Mouse (Mus musculus) kidney, embryonic 16.5 days (tissue): Measurements from ENCODE around the gene Gdi1. TPM values are rescaled to one million over a fixed set of nuclear protein-coding genes. Genes with fewer than 3 reads are reported as not detected.

Experiments
- ATAC-seq: fragments of 200-750 bp; cut with Nextera tagmentation; 2 replicates; pipeline ENCODE4 v1.8.0; 2017; ENCODE audit warnings: moderate TSS enrichment; ENCODE audit not compliant: low FRiP score, low TSS enrichment
- H3K27ac ChIP-seq: fragments of 300-500 bp; sonication (generic); 2 replicates; pipeline ENCODE4 v1.5.1; 2014; ENCODE audit warnings: low read length
- H3K27me3 ChIP-seq: fragments of 300-500 bp; sonication (generic); 2 replicates; pipeline ENCODE4 v1.6.1; 2014; ENCODE audit warnings: low read length, control low read depth, mixed read lengths; ENCODE audit not compliant: insufficient read depth
- H3K36me3 ChIP-seq: fragments of 300-500 bp; sonication (generic); 2 replicates; pipeline ENCODE4 v1.6.1; 2014; ENCODE audit warnings: low read length, control low read depth, mixed read lengths; ENCODE audit not compliant: insufficient read depth
- H3K4me1 ChIP-seq: fragments of 300-500 bp; sonication (generic); 2 replicates; pipeline ENCODE4 v1.6.1; 2014; ENCODE audit warnings: low read length, control low read depth, mixed read lengths; ENCODE audit not compliant: insufficient read depth
- H3K4me2 ChIP-seq: fragments of 300-500 bp; sonication (generic); replicated peaks from 2 replicates; pipeline ENCODE4 v1.6.1; 2014; ENCODE audit warnings: low read depth, low read length
- H3K4me3 ChIP-seq: fragments of 300-500 bp; sonication (generic); 2 replicates; pipeline ENCODE4 v1.5.1; 2014; ENCODE audit warnings: mild to moderate bottlenecking, low read length
- H3K9ac ChIP-seq: fragments of 300-500 bp; sonication (generic); replicated peaks from 2 replicates; pipeline ENCODE4 v1.6.1; 2014; ENCODE audit warnings: low read length
- H3K9me3 ChIP-seq: fragments of 300-500 bp; sonication (generic); 2 replicates; pipeline ENCODE4 v1.6.1; 2016; ENCODE audit warnings: low read length, control low read depth
- WGBS: fragments of 180-500 bp; shearing (Covaris S2); extraction: QIAGEN DNeasy Blood & Tissue Kit; methylation state at CpG from one replicate; pipeline ENCODE4 v1.1.7; 2014; 5-methylcytosine and 5-hydroxymethylcytosine counted together
- polyA plus RNA-seq: library from polyadenylated mRNA; unstranded; fragments of >200 nt; fragmentation: Nextera tagmentation; extraction: Ambion mirVana; gene quantifications from 2 replicates; pipeline ENCODE4 v1.2.1, GENCODE M21; 2015

The Gdi1 gene
- polyA plus RNA-seq, 1 experiment from 2014 or later: 219 TPM

GRCm38 (mm10) chrX:74281732-74282394 is 22.9 kb upstream of the Gdi1 start, which contains the start of the genes Taz and Dnase1l1:
Taz (plus strand) TSS chrX:74281912.
Dnase1l1 (minus strand) TSS chrX:74282337.
- Histone ChIP-seq H3K4me1 (peaks cover 11% of the 10 kb centered on the region), H3K9ac (peak within 1 kb of the TSS; percentile 75), H3K4me2 (peak within 1 kb of the TSS; percentile 79), H3K9me3 (no peaks in the 10 kb centered on the region), H3K27me3 (no peaks in the 10 kb centered on the region), H3K4me3 (peak within 1 kb of the TSS; percentile 58), H3K27ac (peak within 1 kb of the TSS; percentile 77), H3K36me3 (no peaks in the 10 kb centered on the region; the same call in 1 of the 2 replicates)
- peak; percentile 97 for ATAC-seq
- 28% methylated on average over 16 of the region's 16 CpGs for WGBS

- peak overlapping the region; percentile 75 for H3K9ac ChIP-seq
- peak overlapping the region; percentile 77 for H3K27ac ChIP-seq
- peak overlapping the region; percentile 58 for H3K4me3 ChIP-seq
- H3K36me3 ChIP-seq: no peaks in the 10 kb centered on the region; the same call in 1 of the 2 replicates
- H3K4me1 ChIP-seq: peaks cover 11% of the 10 kb centered on the region
- peak; percentile 59 for ATAC-seq
- no peaks in the 10 kb centered on the region for H3K27me3 ChIP-seq
- H3K9me3 ChIP-seq: no peaks in the 10 kb centered on the region
- peak overlapping the region; percentile 79 for H3K4me2 ChIP-seq
- WGBS: 23% methylated on average over 39 of the region's 39 CpGs
These were observed 22.3 kb upstream of the Gdi1 start for GRCm38 (mm10) chrX:74282395-74283091.

GRCm38 (mm10) chrX:74283092-74283437 is 21.7 kb upstream of the Gdi1 start:
- H3K4me1 ChIP-seq: peaks cover 11% of the 10 kb centered on the region
- H3K9me3 ChIP-seq: no peaks in the 10 kb centered on the region
- no peaks in the 10 kb centered on the region for H3K27me3 ChIP-seq
- ATAC-seq: peak; percentile 13; the same call in 1 of the 2 replicates
- peak overlapping the region; percentile 77 for H3K27ac ChIP-seq
- peak overlapping the region; percentile 58 for H3K4me3 ChIP-seq
- H3K4me2 ChIP-seq: peak overlapping the region; percentile 56
- WGBS: 38% methylated on average over 5 of the region's 5 CpGs
- no peaks in the 10 kb centered on the region; the same call in 1 of the 2 replicates for H3K36me3 ChIP-seq
- peak overlapping the region; percentile 75 for H3K9ac ChIP-seq

GRCm38 (mm10) chrX:74293431-74293830 is 11.4 kb upstream of the Gdi1 start:
- no peak overlapping the region for H3K4me3 ChIP-seq
- WGBS: 83% methylated on average over 4 of the region's 4 CpGs
- H3K27ac ChIP-seq: no peak overlapping the region
- 0 out of 2 replicates have a peak, but pooled peaks cover 4% of the 10 kb centered on the region for H3K4me1 ChIP-seq
- no peaks in the 10 kb centered on the region for H3K27me3 ChIP-seq
- 0 out of 2 replicates have a peak, but pooled peaks cover 7% of the 10 kb centered on the region for H3K36me3 ChIP-seq
- H3K9me3 ChIP-seq: no peaks in the 10 kb centered on the region
- no peak overlapping the region for H3K9ac ChIP-seq
- H3K4me2 ChIP-seq: no peak overlapping the region
- no peak for ATAC-seq

GRCm38 (mm10) chrX:74296538-74297448 is 8.0 kb upstream of the Gdi1 start, which contains the start of gene Atp6ap1:
Atp6ap1 (plus strand) TSS chrX:74297097.
- peak within 1 kb of the TSS; percentile 66 for H3K4me2 ChIP-seq
- H3K4me1 ChIP-seq: 0 out of 2 replicates have a peak, but pooled peaks cover 4% of the 10 kb centered on the region
- peak within 1 kb of the TSS; percentile 38; the same call in 1 of the 2 replicates for H3K27ac ChIP-seq
- ATAC-seq: peak; percentile 99
- peak within 1 kb of the TSS; percentile 73 for H3K9ac ChIP-seq
- H3K9me3 ChIP-seq: no peaks in the 10 kb centered on the region
- no peaks in the 10 kb centered on the region for H3K27me3 ChIP-seq
- peaks cover 7% of the 10 kb centered on the region for H3K36me3 ChIP-seq
- WGBS: 20% methylated on average over 37 of the region's 37 CpGs
- peak within 1 kb of the TSS; percentile 71 for H3K4me3 ChIP-seq

- 76% methylated on average over 1 of the region's 1 CpGs for WGBS
- H3K9ac ChIP-seq: no peak overlapping the region
- no peak overlapping the region for H3K27ac ChIP-seq
- H3K4me1 ChIP-seq: 0 out of 2 replicates have a peak, but pooled peaks cover 4% of the 10 kb centered on the region
- no peak overlapping the region for H3K4me2 ChIP-seq
- H3K9me3 ChIP-seq: no peaks in the 10 kb centered on the region
- no peaks in the 10 kb centered on the region for H3K27me3 ChIP-seq
- H3K4me3 ChIP-seq: no peak overlapping the region
- H3K36me3 ChIP-seq: peaks cover 15% of the 10 kb centered on the region
- no peak for ATAC-seq
These were observed 6.5 kb upstream of the Gdi1 start for GRCm38 (mm10) chrX:74298348-74298747.

GRCm38 (mm10) chrX:74299721-74300120 is 5.1 kb upstream of the Gdi1 start:
- ATAC-seq: no peak
- WGBS: 89% methylated on average over 3 of the region's 3 CpGs
- Histone ChIP-seq H3K36me3 (peaks cover 22% of the 10 kb centered on the region), H3K27ac (no peak overlapping the region), H3K9ac (no peak overlapping the region), H3K9me3 (no peaks in the 10 kb centered on the region), H3K4me2 (no peak overlapping the region), H3K27me3 (no peaks in the 10 kb centered on the region; the same call in 1 of the 2 replicates), H3K4me3 (no peak overlapping the region), H3K4me1 (peaks cover 8% of the 10 kb centered on the region; the same call in 1 of the 2 replicates)

GRCm38 (mm10) chrX:74312540-74313464 is 8.0 kb downstream of the Gdi1 start, which contains the start of gene Fam50a:
Fam50a (plus strand) TSS chrX:74313033.
- H3K4me1 ChIP-seq: 0 out of 2 replicates have a peak, but pooled peaks cover 7% of the 10 kb centered on the region
- H3K4me3 ChIP-seq: peak within 1 kb of the TSS; percentile 67
- H3K27ac ChIP-seq: peak within 1 kb of the TSS; percentile 86
- no peaks in the 10 kb centered on the region for H3K9me3 ChIP-seq
- H3K9ac ChIP-seq: peak within 1 kb of the TSS; percentile 86
- WGBS: 19% methylated on average over 59 of the region's 59 CpGs
- ATAC-seq: peak; percentile 96
- H3K27me3 ChIP-seq: no peaks in the 10 kb centered on the region
- H3K4me2 ChIP-seq: peak within 1 kb of the TSS; percentile 70
- peaks cover 25% of the 10 kb centered on the region for H3K36me3 ChIP-seq
